Mouse (Mus musculus): ENCODE results near the gene Rab15.

GRCm38 (mm10) chr12:76818120-76818519, 4.6 kb downstream of the Rab15 start:
- TF ChIP-seq CTCF (IDR thresholded peaks at IDR 0.05; ENCODE audit: low read depth) (no peak), EP300 (IDR thresholded peaks at IDR 0.05; ENCODE audit: low read depth) (no peak)

Data from heart, postnatal 0 days (tissue).